Mouse (Mus musculus) monocyte, adult 2 months (primary cell): ENCODE measurements around the gene Dst.
"Not testable (repeated sequence)": the region's sequence is repeated elsewhere in the genome, so short reads cannot be mapped to it uniquely, and the experiment has no call there.

ENCODE experiments used
- DNase-seq, 2 experiments: peaks; one replicate each; pipeline ENCODE4 v3.0.0; 2022; ENCODE audit warnings: low spot score in 2 of 2, low read depth in 1 of 2

The Dst gene

DNA sequence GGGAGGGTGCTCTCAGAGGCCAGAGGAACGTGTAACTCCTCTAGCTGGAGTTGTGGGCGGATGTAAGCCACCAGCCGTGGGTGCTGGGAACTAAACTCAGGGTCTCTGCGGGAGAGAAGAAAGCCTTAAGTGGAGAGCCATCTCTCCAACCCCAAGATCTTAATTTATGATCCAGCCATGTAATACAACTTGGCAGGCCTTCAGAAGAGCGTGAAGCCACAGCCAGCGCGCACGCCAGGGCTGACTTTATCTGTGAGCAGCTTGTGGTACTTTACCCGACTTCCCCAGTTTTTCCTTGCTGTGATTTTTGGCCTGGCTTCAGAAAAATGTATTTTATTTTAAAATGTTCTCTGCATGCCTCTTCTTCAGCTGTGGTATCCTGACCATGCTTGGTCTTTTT, 377.0 kb downstream of the Dst start:
- DNase-seq = no peak

GRCm38 (mm10) chr1:34287731-34288130, 379.7 kb downstream of the Dst start:
- no peak for DNase-seq

DNA sequence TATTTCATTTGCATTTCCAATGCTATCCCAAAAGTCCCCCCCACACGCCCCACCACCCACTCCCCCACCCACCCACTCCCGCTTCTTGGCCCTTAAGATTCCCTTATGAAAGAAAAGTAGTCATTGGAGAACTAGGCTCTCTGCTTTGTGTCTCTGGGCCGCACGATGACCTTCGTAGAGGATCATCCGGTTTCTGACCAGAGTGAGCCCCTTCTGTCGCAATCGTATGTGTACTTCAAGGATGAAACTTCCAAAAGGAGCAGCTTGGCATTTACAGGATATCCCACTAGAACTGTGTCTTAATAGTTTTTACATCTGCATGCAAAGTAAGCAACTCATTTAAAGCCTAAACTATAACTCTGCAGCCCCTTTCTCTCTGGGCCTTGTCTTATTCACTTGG, 380.2 kb downstream of the Dst start:
- no peak for DNase-seq

GRCm38 (mm10) chr1:34288721-34289471, 380.9 kb downstream of the Dst start:
- DNase-seq = no peak

- no peak for DNase-seq
Measured at GRCm38 (mm10) chr1:34289472-34289748, 381.4 kb downstream of the Dst start.

GRCm38 (mm10) chr1:34290321-34290720, 382.3 kb downstream of the Dst start:
- no peak for DNase-seq

GRCm38 (mm10) chr1:34293198-34293597, 385.2 kb downstream of the Dst start:
- DNase-seq = no peak

DNA sequence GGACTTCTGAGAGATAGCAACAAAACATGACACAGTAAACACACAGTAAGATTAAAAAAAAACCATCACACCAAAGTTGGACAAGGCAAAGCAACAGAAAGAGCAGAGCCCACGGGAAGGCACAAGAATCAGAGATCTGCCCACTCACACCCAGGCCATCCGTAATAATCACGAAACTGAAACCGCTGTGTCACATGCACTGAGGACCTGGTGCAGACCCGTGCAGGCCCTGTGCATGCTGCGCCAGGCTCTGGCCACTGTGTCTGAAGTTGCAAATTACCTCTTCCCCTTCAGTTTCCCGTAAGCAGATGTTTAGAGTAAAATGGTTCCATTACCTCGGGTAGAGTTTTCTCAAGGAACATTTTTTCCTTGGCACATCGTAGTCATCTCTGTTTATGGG, 389.6 kb downstream of the Dst start:
- DNase-seq = no peak

DNA sequence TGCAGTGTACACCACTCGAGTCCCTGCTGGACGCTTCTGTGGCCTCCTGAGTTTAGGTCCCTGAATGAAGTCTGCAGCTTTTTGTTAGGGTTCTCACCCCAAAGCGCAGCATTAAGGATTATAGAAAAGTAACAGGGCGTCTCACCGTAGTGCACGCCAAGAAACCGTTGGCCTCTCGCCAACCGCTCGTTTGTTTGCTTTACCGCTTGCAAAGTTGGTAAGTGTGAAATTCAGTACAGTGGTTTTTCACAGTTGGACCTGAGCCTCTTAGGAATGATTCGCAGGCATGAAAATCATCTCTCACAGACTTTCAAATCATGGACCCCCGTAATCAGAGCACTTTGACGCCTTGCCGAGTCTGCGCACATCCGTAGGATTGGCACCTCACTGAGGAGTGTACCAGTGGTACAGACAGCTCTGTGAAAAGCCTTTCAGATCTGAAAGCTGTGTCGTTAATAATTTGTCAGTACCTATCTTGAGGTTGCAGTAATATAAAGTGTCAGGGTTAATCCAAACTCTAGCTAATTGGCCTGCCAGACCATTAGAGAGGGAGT, 390.7 kb downstream of the Dst start:
- DNase-seq = no peak

GRCm38 (mm10) chr1:34299507-34299906, 391.5 kb downstream of the Dst start:
- DNase-seq = no peak

- DNase-seq = no peak
Measured at GRCm38 (mm10) chr1:34300309-34300980, 392.4 kb downstream of the Dst start.

GRCm38 (mm10) chr1:34304227-34304626, 396.2 kb downstream of the Dst start:
- no peak for DNase-seq

DNA sequence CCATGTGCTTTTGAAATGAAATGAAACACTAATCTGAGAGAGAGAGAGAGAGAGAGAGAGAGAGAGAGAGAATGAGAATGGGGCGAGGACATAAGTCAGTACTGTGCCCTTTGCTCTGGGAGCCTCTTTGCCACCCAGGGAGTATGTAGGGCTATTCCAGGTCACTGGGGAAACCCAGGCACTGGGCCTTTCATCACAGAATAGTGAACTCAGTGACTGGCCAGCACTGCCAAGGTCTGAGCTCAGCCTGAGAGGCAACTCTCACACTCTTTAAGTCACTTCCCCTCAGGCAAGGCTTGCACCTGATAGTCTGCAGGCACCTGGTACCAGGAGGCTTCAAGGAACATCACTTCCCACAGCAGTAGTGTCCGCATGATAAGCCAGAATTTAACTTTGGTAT, 398.7 kb downstream of the Dst start:
- DNase-seq = no peak

- DNase-seq = no peak
Measured at GRCm38 (mm10) chr1:34307191-34307590, 399.2 kb downstream of the Dst start.

- not testable (repeated sequence) for DNase-seq
Measured at GRCm38 (mm10) chr1:34308841-34309240, 400.8 kb downstream of the Dst start.

DNA sequence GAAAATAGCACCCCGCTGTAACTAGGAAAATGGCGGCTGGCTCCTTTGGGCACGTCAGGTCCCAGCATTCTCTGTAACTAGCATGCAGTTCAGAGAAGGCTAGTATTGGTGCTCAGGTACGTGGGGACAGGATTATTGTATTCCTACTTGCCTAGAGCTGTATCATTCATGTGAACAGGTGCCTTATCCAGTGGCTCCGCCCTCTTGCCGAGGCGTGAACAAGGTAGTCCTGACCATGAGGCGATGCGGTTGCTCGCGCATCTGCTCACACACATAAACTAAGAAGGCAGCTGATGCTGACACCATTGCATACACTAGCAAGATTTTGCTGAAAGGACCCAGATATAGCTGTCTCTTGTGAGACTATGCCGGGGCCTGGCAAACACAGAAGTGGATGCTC, 401.4 kb downstream of the Dst start:
- DNase-seq = no peak

- no peak for DNase-seq
Measured at GRCm38 (mm10) chr1:34310532-34311250, 402.7 kb downstream of the Dst start.

GRCm38 (mm10) chr1:34312806-34313205, 404.8 kb downstream of the Dst start:
- DNase-seq = no peak

GRCm38 (mm10) chr1:34315381-34315780, 407.4 kb downstream of the Dst start:
- no peak for DNase-seq

DNA sequence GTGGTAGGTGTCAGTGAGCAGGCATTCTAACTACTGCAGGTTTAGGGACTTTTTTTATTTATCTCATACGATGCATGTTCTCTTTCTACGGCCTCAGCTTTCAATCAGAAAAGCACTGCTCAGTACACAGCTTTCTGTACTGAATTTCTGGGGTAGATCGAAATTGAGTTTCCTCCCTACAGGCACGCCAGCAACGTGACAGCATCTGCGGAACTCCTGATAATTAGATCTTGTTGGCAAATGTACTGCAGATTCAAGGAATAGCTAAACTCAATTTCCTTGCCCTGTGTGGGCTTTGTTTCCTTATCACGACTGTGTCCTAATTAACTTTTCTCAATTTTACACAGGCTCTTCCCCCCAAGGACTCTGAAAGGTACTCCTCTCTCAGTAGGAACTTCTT, 416.2 kb downstream of the Dst start:
- DNase-seq = no peak

DNA sequence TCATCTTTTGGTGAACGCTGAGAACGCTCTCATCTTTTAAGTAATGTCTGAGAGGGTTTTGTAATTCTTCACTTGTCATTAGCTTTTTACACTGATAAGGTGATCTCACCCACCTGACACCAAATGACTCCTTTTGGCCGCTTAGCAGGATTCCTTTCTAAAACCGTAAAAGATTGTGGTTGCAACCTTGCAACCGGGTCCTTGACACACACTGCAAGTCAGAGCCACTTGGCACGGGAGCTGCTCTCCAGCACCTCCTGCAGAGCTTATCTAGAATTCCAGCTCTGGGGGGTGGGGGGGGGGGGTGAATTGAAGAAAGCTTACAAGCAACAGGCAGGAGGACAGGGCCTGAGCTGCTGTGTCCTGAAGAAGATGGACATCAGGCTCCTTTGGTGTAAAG, 420.6 kb downstream of the Dst start:
- DNase-seq = no peak

DNA sequence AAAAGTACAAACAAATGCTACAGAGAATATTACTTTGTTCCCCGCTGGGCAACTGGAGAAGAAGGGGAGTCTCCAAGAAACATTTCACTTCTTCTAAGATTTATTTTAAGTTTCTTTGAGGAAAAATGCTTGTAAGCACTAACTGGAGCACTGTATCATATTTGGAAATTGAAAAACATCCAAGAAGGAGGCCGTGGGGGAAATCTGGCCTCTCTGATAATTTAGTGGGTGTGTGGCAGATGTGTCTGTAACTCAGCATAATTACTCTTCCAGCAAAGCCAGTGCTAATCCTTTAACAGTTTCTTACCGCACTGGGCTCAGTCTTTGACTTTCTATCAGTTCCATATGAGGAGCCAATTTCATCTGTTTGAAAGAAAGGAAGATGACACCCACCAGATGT, 423.7 kb downstream of the Dst start:
- DNase-seq = no peak
